In genomic region chr7:28694423-28694822, GRCm38 (mm10) we compare ENCODE assay signal across 7 mouse cellular contexts. TPM values are rescaled to one million over a fixed set of nuclear protein-coding genes. Genes with fewer than 3 reads are reported as not detected.
DNase-seq lines count a peak whose midpoint lies in the region; ATAC-seq and TF ChIP-seq lines count a peak whose summit lies in the region.

No protein-coding gene starts in this region.

- ATAC-seq in lung, embryonic 14.5 days (ENCODE audit: insufficient read depth): no peak
- no peak for ATAC-seq in hindbrain, embryonic 14.5 days (ENCODE audit: low FRiP score)
- no peak for ATAC-seq in stomach, embryonic 15.5 days (ENCODE audit: insufficient read depth, low FRiP score, low read depth)

- TF ChIP-seq CTCF in lung, embryonic 14.5 days (IDR thresholded peaks at IDR 0.05; ENCODE audit: low read depth): no peak

- 5% methylated on average over 14 of the region's 14 CpGs for WGBS in lung, embryonic 14.5 days
- 7% methylated on average over 14 of the region's 14 CpGs for WGBS in hindbrain, embryonic 14.5 days
- 8% methylated on average over 14 of the region's 14 CpGs for WGBS in stomach, embryonic 15.5 days

- peak; percentile 67 for DNase-seq in lung, embryonic 14.5 days
- DNase-seq in lung, postnatal 25 days (ENCODE audit: low spot score): no peak
- DNase-seq in embryo, embryonic 9.5 days (ENCODE audit: extremely low spot score): peak; percentile 48
- no peak for DNase-seq in hindbrain, embryonic 14.5 days (ENCODE audit: low spot score)
- DNase-seq in left cerebral cortex, postnatal 14 days (ENCODE audit: low spot score in 2 of 2): no peak
- DNase-seq in T-cell, adult 2 months (ENCODE audit: low spot score): no peak

- intact Hi-C loops in left cerebral cortex, postnatal 14 days (cut with DNase I): no loop called here

- no peak overlapping the region for H3K27ac ChIP-seq in lung, embryonic 14.5 days (ENCODE audit: low read depth)
- no peak overlapping the region for H3K27ac ChIP-seq in hindbrain, embryonic 14.5 days
- H3K27ac ChIP-seq in stomach, embryonic 15.5 days: peak overlapping the region; percentile 16; the same call in 1 of the 2 replicates

- no peaks in the 10 kb centered on the region for H3K4me1 ChIP-seq in lung, embryonic 14.5 days (ENCODE audit: insufficient read depth)
- peaks cover 7% of the 10 kb centered on the region; the same call in 1 of the 2 replicates for H3K4me1 ChIP-seq in hindbrain, embryonic 14.5 days (replicated peaks; ENCODE audit: control insufficient read depth, insufficient read depth, low read length)
- 0 out of 2 replicates have a peak, but pooled peaks cover 4% of the 10 kb centered on the region for H3K4me1 ChIP-seq in stomach, embryonic 15.5 days

- peaks cover 5% of the 10 kb centered on the region; the same call in 1 of the 2 replicates for H3K27me3 ChIP-seq in lung, embryonic 14.5 days (ENCODE audit: insufficient read depth, low read length)
- H3K27me3 ChIP-seq in hindbrain, embryonic 14.5 days (ENCODE audit: control insufficient read depth, insufficient read depth, low read length): peaks cover 5% of the 10 kb centered on the region; the same call in 1 of the 2 replicates
- H3K27me3 ChIP-seq in stomach, embryonic 15.5 days (replicated peaks): peaks cover 4% of the 10 kb centered on the region

- H3K4me2 ChIP-seq in lung, embryonic 14.5 days: peak overlapping the region; percentile 91
- peak overlapping the region; percentile 87 for H3K4me2 ChIP-seq in hindbrain, embryonic 14.5 days (replicated peaks)
- H3K4me2 ChIP-seq in stomach, embryonic 15.5 days: peak overlapping the region; percentile 96

- H3K9ac ChIP-seq in lung, embryonic 14.5 days: no peak overlapping the region
- no peak overlapping the region for H3K9ac ChIP-seq in hindbrain, embryonic 14.5 days
- no peak overlapping the region for H3K9ac ChIP-seq in stomach, embryonic 15.5 days

- H3K36me3 ChIP-seq in lung, embryonic 14.5 days (ENCODE audit: insufficient read depth): no peaks in the 10 kb centered on the region
- H3K36me3 ChIP-seq in hindbrain, embryonic 14.5 days (replicated peaks; ENCODE audit: control insufficient read depth, insufficient read depth): no peaks in the 10 kb centered on the region
- no peaks in the 10 kb centered on the region for H3K36me3 ChIP-seq in stomach, embryonic 15.5 days

- H3K9me3 ChIP-seq in lung, embryonic 14.5 days (ENCODE audit: low read depth, low read length): no peaks in the 10 kb centered on the region
- H3K9me3 ChIP-seq in hindbrain, embryonic 14.5 days (ENCODE audit: control insufficient read depth, low read length): no peaks in the 10 kb centered on the region
- no peaks in the 10 kb centered on the region for H3K9me3 ChIP-seq in stomach, embryonic 15.5 days

- H3K4me3 ChIP-seq in lung, embryonic 14.5 days (ENCODE audit: low read depth, low read length): no peak overlapping the region
- no peak overlapping the region for H3K4me3 ChIP-seq in hindbrain, embryonic 14.5 days (replicated peaks; ENCODE audit: low read length)
- H3K4me3 ChIP-seq in stomach, embryonic 15.5 days (replicated peaks): no peak overlapping the region

RNA-seq across cellular contexts. Expression of gene Fbxo27, which starts 1.8 kb away (rescaled TPM):
- polyA plus RNA-seq in lung, embryonic 14.5 days (2014; fragmentation: Nextera tagmentation; extraction: Ambion mirVana): 6.8 and 6.9 TPM in 2 replicates
- polyA plus RNA-seq in hindbrain, embryonic 14.5 days (2014; fragmentation: Nextera tagmentation; extraction: Ambion mirVana): 8.5 and 11.5 TPM in 2 replicates
- 4.3 and 4.8 TPM in 2 replicates for polyA plus RNA-seq in stomach, embryonic 15.5 days (2015; fragmentation: Nextera tagmentation; extraction: Ambion mirVana)
- total RNA-seq in left cerebral cortex, postnatal 14 days (2021): 10 to 100 TPM; 16.9 to 19.9 TPM

RNA-seq across cellular contexts. Expression of gene Fbxo17, which starts 22.2 kb away (rescaled TPM):
- 13.6 and 15.8 TPM in 2 replicates for polyA plus RNA-seq in lung, embryonic 14.5 days (2014; fragmentation: Nextera tagmentation; extraction: Ambion mirVana)
- polyA plus RNA-seq in hindbrain, embryonic 14.5 days (2014; fragmentation: Nextera tagmentation; extraction: Ambion mirVana): 2.3 TPM in 2 replicates
- polyA plus RNA-seq in stomach, embryonic 15.5 days (2015; fragmentation: Nextera tagmentation; extraction: Ambion mirVana): 8.0 and 8.9 TPM in 2 replicates
- under 1 TPM; 0.88 to 0.93 TPM for total RNA-seq in left cerebral cortex, postnatal 14 days (2021)

RNA-seq across cellular contexts. Expression of gene Mrps12, which starts 47.2 kb away (rescaled TPM):
- polyA plus RNA-seq in lung, embryonic 14.5 days (2014; fragmentation: Nextera tagmentation; extraction: Ambion mirVana): 131 and 132 TPM in 2 replicates
- polyA plus RNA-seq in hindbrain, embryonic 14.5 days (2014; fragmentation: Nextera tagmentation; extraction: Ambion mirVana): 113 and 118 TPM in 2 replicates
- 138 and 143 TPM in 2 replicates for polyA plus RNA-seq in stomach, embryonic 15.5 days (2015; fragmentation: Nextera tagmentation; extraction: Ambion mirVana)
- total RNA-seq in left cerebral cortex, postnatal 14 days (2021): 10 to 100 TPM; 60.4 to 66.5 TPM

RNA-seq across cellular contexts. Expression of gene Sars2, which starts 47.4 kb away (rescaled TPM):
- 27.9 and 31.4 TPM in 2 replicates for polyA plus RNA-seq in lung, embryonic 14.5 days (2014; fragmentation: Nextera tagmentation; extraction: Ambion mirVana)
- 16.6 and 18.2 TPM in 2 replicates for polyA plus RNA-seq in hindbrain, embryonic 14.5 days (2014; fragmentation: Nextera tagmentation; extraction: Ambion mirVana)
- 20.8 and 26.2 TPM in 2 replicates for polyA plus RNA-seq in stomach, embryonic 15.5 days (2015; fragmentation: Nextera tagmentation; extraction: Ambion mirVana)
- total RNA-seq in left cerebral cortex, postnatal 14 days (2021): 10 to 100 TPM; 13.0 to 17.9 TPM

Comparison
In these comparisons a context has a peak if more than half of its experiments do, and no peak if none do; other contexts are left out.
1. DNase-seq: peak in lung, embryonic 14.5 days (single experiment) and embryo, embryonic 9.5 days (single experiment); none in lung, postnatal 25 days (single experiment), hindbrain, embryonic 14.5 days (single experiment), left cerebral cortex, postnatal 14 days (0 of 2) and T-cell, adult 2 months (single experiment).
2. Peak in every context shown above with its lines, with median percentiles within 50 percentile points of each other: H3K4me2 ChIP-seq.